Mouse (Mus musculus) myocyte (in vitro differentiated cells): ENCODE measurements around the gene Nrip1.

Experiments
- CEBPB ChIP-seq: IDR thresholded peaks from 2 replicates; pipeline ENCODE4 v1.6.1; 2011; ENCODE audit warnings: mild to moderate bottlenecking, moderate library complexity; ENCODE audit not compliant: poor library complexity, insufficient read depth, severe bottlenecking
- E2F4 ChIP-seq: IDR thresholded peaks from one replicate; pipeline ENCODE4 v1.6.1; 2011; ENCODE audit warnings: mild to moderate bottlenecking, control low read depth, moderate library complexity; ENCODE audit not compliant: insufficient read depth
- MAX ChIP-seq: IDR thresholded peaks from one replicate; pipeline ENCODE4 v1.6.1; 2011; ENCODE audit warnings: low read depth, mild to moderate bottlenecking, control low read depth
- MYOD1 ChIP-seq, 3 experiments: IDR thresholded peaks; one replicate each; pipeline ENCODE4 v1.6.1; 2011; ENCODE audit warnings: control low read depth in 2 of 3, low read depth in 2 of 3, mild to moderate bottlenecking in 2 of 3, moderate library complexity in 1 of 3; ENCODE audit not compliant: insufficient read length in 2 of 3, control insufficient read depth in 1 of 3
- POLR2A ChIP-seq: IDR thresholded peaks from one replicate; pipeline ENCODE4 v1.6.1; 2011; ENCODE audit warnings: low read depth, mild to moderate bottlenecking, control low read depth, moderate library complexity; ENCODE audit not compliant: insufficient read length
- POLR2AphosphoS2 ChIP-seq: IDR thresholded peaks from one replicate; pipeline ENCODE4 v1.6.1; 2011; ENCODE audit warnings: low read depth, control low read depth; ENCODE audit not compliant: insufficient read length
- TCF3 ChIP-seq: IDR thresholded peaks from one replicate; pipeline ENCODE4 v1.6.1; 2011; ENCODE audit warnings: low read depth, control low read depth; ENCODE audit not compliant: insufficient read length
- USF1 ChIP-seq: IDR thresholded peaks from one replicate; pipeline ENCODE4 v1.6.1; 2011; ENCODE audit warnings: low read depth, mild to moderate bottlenecking, control low read depth, moderate library complexity

GRCm38 (mm10) chr16:76373671-76374091, at the start of gene Nrip1:
- TF ChIP-seq POLR2A (peak; percentile 49), MAX (no peak), E2F4 (no peak), CEBPB (0 out of 2 replicates have a peak, but pooled peaks have one; percentile 4), TCF3 (no peak), USF1 (no peak), MYOD1 (IDR thresholded peaks at IDR 0.05; ENCODE audit: control insufficient read depth in 1 of 3, insufficient read length in 2 of 3, low read depth in 2 of 3) (no peak), POLR2AphosphoS2 (peak; percentile 39)
